Mouse (Mus musculus) liver, embryonic 14.5 days (tissue): ENCODE measurements at regions not wholly inside any gene's neighbourhood (a gene's known extent, or its start where the extent isn't known, plus 50 kb on each side); places are given as distances from the start of the nearest gene placed in this dataset.

Experiments used
- CTCF ChIP-seq: IDR thresholded peaks from 2 replicates; pipeline ENCODE4 v1.5.1; 2016; ENCODE audit warnings: antibody characterized with exemption, low read depth, control low read depth
- EP300 ChIP-seq: IDR thresholded peaks from 2 replicates; pipeline ENCODE4 v1.6.1; 2016; ENCODE audit warnings: antibody characterized with exemption, low read depth

DNA sequence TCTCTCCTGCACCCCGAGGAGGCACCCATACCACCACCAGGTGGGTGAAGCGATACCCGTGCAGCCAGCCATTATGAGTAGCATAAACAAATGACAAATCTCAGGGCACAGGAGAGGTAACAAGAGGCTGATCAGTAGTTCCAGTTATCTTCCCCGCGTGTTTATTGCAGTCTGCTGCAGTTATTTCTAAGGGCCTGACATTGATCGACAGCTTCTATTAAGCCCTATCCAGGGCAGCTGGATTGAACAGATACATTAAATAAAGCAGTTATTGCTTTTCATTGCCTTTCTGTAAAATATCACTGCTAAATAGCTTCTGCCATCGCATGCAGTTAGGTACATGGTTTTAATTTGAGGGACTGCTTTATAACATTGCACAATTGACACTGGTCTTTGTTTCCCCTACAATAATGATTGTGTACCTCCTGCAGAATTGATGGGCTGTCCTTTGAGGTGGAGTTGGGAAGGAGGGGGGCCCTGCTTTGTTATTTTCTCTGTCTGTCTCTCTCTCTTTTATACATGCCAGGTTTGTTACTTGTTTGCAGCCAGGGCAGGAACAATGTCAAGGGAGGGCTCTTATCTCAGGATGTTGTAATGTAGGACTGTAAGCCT, 245.0 kb downstream of the Gpat3 start:
- TF ChIP-seq CTCF (no peak), EP300 (no peak)
